Mouse (Mus musculus) lung, embryonic 16.5 days (tissue): ENCODE measurements around the gene Mthfr. TPM values are rescaled to one million over a fixed set of nuclear protein-coding genes. Genes with fewer than 3 reads are reported as not detected.
"Not testable (repeated sequence)": the region's sequence is repeated elsewhere in the genome, so short reads cannot be mapped to it uniquely, and the experiment has no call there.

ENCODE experiments used
- ATAC-seq: fragments of 200-750 bp; cut with Nextera tagmentation; 2 replicates; pipeline ENCODE4 v1.8.0; 2017; ENCODE audit warnings: low read depth, mild to moderate bottlenecking, moderate library complexity
- H3K27ac ChIP-seq: fragments of 300-500 bp; sonication (generic); 2 replicates; pipeline ENCODE4 v1.5.1; 2014; ENCODE audit warnings: mild to moderate bottlenecking, control low read depth, low read length
- H3K27me3 ChIP-seq: fragments of 300-500 bp; sonication (generic); 2 replicates; pipeline ENCODE4 v1.6.1; 2014; ENCODE audit warnings: low read depth, low read length, mixed read lengths; ENCODE audit not compliant: control insufficient read depth, insufficient read depth
- H3K36me3 ChIP-seq: fragments of 300-500 bp; sonication (generic); 2 replicates; pipeline ENCODE4 v1.6.1; 2014; ENCODE audit warnings: low read length; ENCODE audit not compliant: control insufficient read depth, insufficient read depth
- H3K4me1 ChIP-seq: fragments of 300-500 bp; sonication (generic); replicated peaks from 2 replicates; pipeline ENCODE4 v1.6.1; 2014; ENCODE audit warnings: low read length, mixed read lengths; ENCODE audit not compliant: control insufficient read depth, insufficient read depth
- H3K4me2 ChIP-seq: fragments of 300-500 bp; sonication (generic); 2 replicates; pipeline ENCODE4 v1.6.1; 2014; ENCODE audit warnings: low read depth, low read length, control low read depth
- H3K4me3 ChIP-seq: fragments of 300-500 bp; sonication (generic); 2 replicates; pipeline ENCODE4 v1.5.1; 2014; ENCODE audit warnings: mild to moderate bottlenecking, low read length, control low read depth
- H3K9ac ChIP-seq: fragments of 300-500 bp; sonication (generic); 2 replicates; pipeline ENCODE4 v1.6.1; 2014; ENCODE audit warnings: low read length, control low read depth
- H3K9me3 ChIP-seq: fragments of 300-500 bp; sonication (generic); 2 replicates; pipeline ENCODE4 v1.6.1; 2016; ENCODE audit warnings: low read length; ENCODE audit not compliant: control insufficient read depth
- WGBS: fragments of 180-500 bp; shearing (Covaris S2); extraction: QIAGEN DNeasy Blood & Tissue Kit; methylation state at CpG from one replicate; pipeline ENCODE4 v1.1.7; 2014; 5-methylcytosine and 5-hydroxymethylcytosine counted together
- polyA plus RNA-seq: library from polyadenylated mRNA; unstranded; fragments of >200 nt; fragmentation: Nextera tagmentation; extraction: Ambion mirVana; gene quantifications from 2 replicates; pipeline ENCODE4 v1.2.1, GENCODE M21; 2015

The Mthfr gene
- polyA plus RNA-seq, 1 experiment from 2014 or later = 21.3 TPM

- not testable (repeated sequence) for H3K4me2 ChIP-seq, H3K27me3 ChIP-seq, H3K4me3 ChIP-seq, H3K9ac ChIP-seq, ATAC-seq, H3K4me1 ChIP-seq, H3K27ac ChIP-seq, H3K9me3 ChIP-seq
- peaks cover 53% of the 10 kb centered on the region for H3K36me3 ChIP-seq
- WGBS = 90% methylated on average over 3 of the region's 3 CpGs
These were observed 11.6 kb downstream of the Mthfr start for GRCm38 (mm10) chr4:148050396-148050914.

GRCm38 (mm10) chr4:148051046-148051776 lies 12.3 kb downstream of the Mthfr start:
- no peak overlapping the region for H3K4me3 ChIP-seq
- no peaks in the 10 kb centered on the region for H3K27me3 ChIP-seq
- H3K4me1 ChIP-seq = no peaks in the 10 kb centered on the region
- no peak; the same call in 1 of the 2 replicates for ATAC-seq
- H3K36me3 ChIP-seq = peaks cover 57% of the 10 kb centered on the region
- no peak overlapping the region for H3K27ac ChIP-seq
- no peaks in the 10 kb centered on the region for H3K9me3 ChIP-seq
- no peak overlapping the region for H3K4me2 ChIP-seq
- 86% methylated on average over 13 of the region's 13 CpGs for WGBS
- H3K9ac ChIP-seq = no peak overlapping the region

GRCm38 (mm10) chr4:148051886-148052285 lies 13.0 kb downstream of the Mthfr start:
- no peaks in the 10 kb centered on the region for H3K9me3 ChIP-seq
- H3K4me1 ChIP-seq = no peaks in the 10 kb centered on the region
- H3K4me3 ChIP-seq = no peak overlapping the region
- peaks cover 60% of the 10 kb centered on the region for H3K36me3 ChIP-seq
- ATAC-seq = no peak
- H3K9ac ChIP-seq = no peak overlapping the region
- H3K27me3 ChIP-seq = no peaks in the 10 kb centered on the region
- WGBS = 84% methylated on average over 11 of the region's 11 CpGs
- no peak overlapping the region for H3K27ac ChIP-seq
- no peak overlapping the region for H3K4me2 ChIP-seq

- H3K27ac ChIP-seq = no peak overlapping the region
- no peak overlapping the region for H3K4me3 ChIP-seq
- no peak overlapping the region for H3K4me2 ChIP-seq
- no peaks in the 10 kb centered on the region for H3K27me3 ChIP-seq
- H3K4me1 ChIP-seq = no peaks in the 10 kb centered on the region
- peaks cover 65% of the 10 kb centered on the region for H3K36me3 ChIP-seq
- H3K9ac ChIP-seq = no peak overlapping the region
- peak; percentile 41; the same call in 1 of the 2 replicates for ATAC-seq
- 59% methylated on average over 2 of the region's 2 CpGs for WGBS
- no peaks in the 10 kb centered on the region for H3K9me3 ChIP-seq
These were observed 14.1 kb downstream of the Mthfr start for GRCm38 (mm10) chr4:148052976-148053375.

GRCm38 (mm10) chr4:148053417-148053920 lies 14.6 kb downstream of the Mthfr start:
- no peak overlapping the region for H3K4me2 ChIP-seq
- H3K4me1 ChIP-seq = no peaks in the 10 kb centered on the region
- no peak overlapping the region for H3K9ac ChIP-seq
- no peak overlapping the region for H3K4me3 ChIP-seq
- ATAC-seq = no peak
- no peak overlapping the region for H3K27ac ChIP-seq
- H3K27me3 ChIP-seq = no peaks in the 10 kb centered on the region
- WGBS = 91% methylated on average over 12 of the region's 12 CpGs
- H3K36me3 ChIP-seq = peaks cover 66% of the 10 kb centered on the region
- no peaks in the 10 kb centered on the region for H3K9me3 ChIP-seq

- Histone ChIP-seq H3K4me2 (no peak overlapping the region), H3K9me3 (no peaks in the 10 kb centered on the region), H3K4me1 (no peaks in the 10 kb centered on the region), H3K27ac (no peak overlapping the region), H3K9ac (no peak overlapping the region), H3K4me3 (no peak overlapping the region), H3K36me3 (peaks cover 63% of the 10 kb centered on the region), H3K27me3 (no peaks in the 10 kb centered on the region)
- no peak for ATAC-seq
- WGBS = 85% methylated on average over 21 of the region's 21 CpGs
These were observed 16.3 kb downstream of the Mthfr start for GRCm38 (mm10) chr4:148054961-148055695.

GRCm38 (mm10) chr4:148056246-148056645 lies 17.4 kb downstream of the Mthfr start:
- Histone ChIP-seq H3K36me3 (peaks cover 59% of the 10 kb centered on the region), H3K27me3 (no peaks in the 10 kb centered on the region), H3K4me2 (no peak overlapping the region), H3K9me3 (no peaks in the 10 kb centered on the region), H3K4me1 (no peaks in the 10 kb centered on the region), H3K9ac (no peak overlapping the region), H3K27ac (no peak overlapping the region), H3K4me3 (no peak overlapping the region)
- no peak for ATAC-seq
- 85% methylated on average over 7 of the region's 7 CpGs for WGBS

GRCm38 (mm10) chr4:148056801-148057200 lies 17.9 kb downstream of the Mthfr start:
- no peak overlapping the region for H3K4me2 ChIP-seq
- no peaks in the 10 kb centered on the region for H3K4me1 ChIP-seq
- H3K9me3 ChIP-seq = no peaks in the 10 kb centered on the region
- peaks cover 55% of the 10 kb centered on the region for H3K36me3 ChIP-seq
- 87% methylated on average over 4 of the region's 4 CpGs for WGBS
- H3K9ac ChIP-seq = no peak overlapping the region
- H3K4me3 ChIP-seq = no peak overlapping the region
- H3K27me3 ChIP-seq = no peaks in the 10 kb centered on the region
- ATAC-seq = no peak
- H3K27ac ChIP-seq = no peak overlapping the region

- Histone ChIP-seq H3K4me3 (no peak overlapping the region), H3K9me3 (no peaks in the 10 kb centered on the region), H3K36me3 (peaks cover 46% of the 10 kb centered on the region), H3K4me1 (no peaks in the 10 kb centered on the region), H3K4me2 (no peak overlapping the region), H3K9ac (no peak overlapping the region), H3K27me3 (no peaks in the 10 kb centered on the region), H3K27ac (no peak overlapping the region)
- 54% methylated on average over 5 of the region's 5 CpGs for WGBS
- no peak for ATAC-seq
These were observed 18.9 kb downstream of the Mthfr start for GRCm38 (mm10) chr4:148057661-148058209.
